Mouse (Mus musculus) mouse trophoblast stem cell (cell line): Measurements from ENCODE around the gene Olfr1289.

Experiments
- in situ Hi-C, 2 experiments: fragments of 300-500 bp; cut with MseI, MboI; formaldehyde crosslinking; loops; 2 replicates in 1 of 2; 3 replicates in 1 of 2; pipeline ENCODE4 v1.15.1; 2025

Olfr1289 gene

GRCm38 (mm10) chr2:111480519-111480918 lies at the start of gene Olfr1289:
TSS of gene Olfr1289 (plus strand) at chr2:111480819.
- in situ Hi-C loops: no loop called here

DNA sequence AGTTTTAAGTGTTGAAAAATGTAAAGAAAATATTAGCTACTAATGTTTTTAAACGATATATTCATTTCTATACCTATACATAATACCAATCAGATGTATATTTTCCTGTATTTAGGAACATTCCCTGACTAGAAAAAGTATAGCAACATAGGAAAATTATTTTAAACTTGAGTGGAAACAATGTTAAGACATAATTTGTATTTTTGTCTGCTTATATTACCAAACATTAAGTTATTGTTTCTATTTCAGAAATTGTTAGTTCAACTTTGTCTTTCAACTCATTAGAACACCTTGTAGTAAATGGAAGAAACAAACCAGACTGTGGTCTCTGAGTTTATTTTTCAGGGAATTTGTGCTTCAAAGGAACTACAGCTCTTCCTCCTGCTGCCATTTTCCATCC lies 31.8 kb upstream of the Olfr1289 start, which contains the start of gene Olfr1287:
TSS of gene Olfr1287 (plus strand) at position 301 of the 400 bp plus-strand sequence.
- in situ Hi-C loops: no loop called here

- in situ Hi-C loops: no loop called here
Measured at GRCm38 (mm10) chr2:111473801-111474200, 6.8 kb upstream of the Olfr1289 start, which contains the start of gene Olfr1288. TSS of gene Olfr1288 (plus strand) at chr2:111474101.

- in situ Hi-C loops: no loop called here
Measured at GRCm38 (mm10) chr2:111493729-111494128, 13.1 kb downstream of the Olfr1289 start, which contains the start of gene Olfr1290. TSS of gene Olfr1290 (minus strand) at chr2:111493829.

DNA sequence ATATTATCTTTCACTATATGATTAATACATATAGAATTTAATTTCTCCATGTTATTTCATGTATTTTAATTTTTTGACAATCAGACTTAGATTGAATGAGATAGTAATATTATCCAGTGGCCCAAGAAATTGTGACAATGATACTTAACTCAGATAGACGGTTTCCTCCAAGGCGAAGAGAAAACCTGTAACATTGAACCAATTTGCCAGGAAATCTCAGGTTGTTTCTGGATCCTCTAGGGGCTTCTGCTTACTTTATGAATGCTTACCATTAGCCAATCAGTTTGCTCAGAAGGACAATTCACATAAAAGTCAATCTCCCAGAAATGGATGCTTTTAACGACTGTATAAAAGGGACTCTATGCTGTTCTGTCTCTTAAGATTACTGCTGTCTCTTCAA lies 16.3 kb downstream of the Olfr1289 start, which contains the start of gene Olfr1291-ps1:
TSS of gene Olfr1291-ps1 (plus strand) at position 301 of the 400 bp plus-strand sequence.
- in situ Hi-C loops: no loop called here

GRCm38 (mm10) chr2:111517451-111517850 lies 36.8 kb downstream of the Olfr1289 start:
- in situ Hi-C loops: no loop called here

- in situ Hi-C loops: no loop called here
Measured at GRCm38 (mm10) chr2:111524903-111525302, 44.3 kb downstream of the Olfr1289 start, which contains the start of gene Olfr1293-ps. TSS of gene Olfr1293-ps (plus strand) at chr2:111525203.
